Mouse (Mus musculus): Measurements from ENCODE around the gene Ptprd.

Ptprd gene

GRCm38 (mm10) chr4:76652971-76653370 lies 1558.8 kb downstream of the Ptprd start:
- no peak for DNase-seq (ENCODE audit: low spot score in 2 of 2)

- no peak for DNase-seq (ENCODE audit: low spot score in 2 of 2)
These were observed 1590.0 kb downstream of the Ptprd start for GRCm38 (mm10) chr4:76621740-76622139.

- no peak for DNase-seq (ENCODE audit: low spot score in 2 of 2)
These were observed 1595.1 kb downstream of the Ptprd start for GRCm38 (mm10) chr4:76616614-76617013.

GRCm38 (mm10) chr4:76608246-76608645 lies 1603.5 kb downstream of the Ptprd start:
- no peak for DNase-seq (ENCODE audit: low spot score in 2 of 2)

GRCm38 (mm10) chr4:76606808-76607207 lies 1605.0 kb downstream of the Ptprd start:
- no peak for DNase-seq (ENCODE audit: low spot score in 2 of 2)

GRCm38 (mm10) chr4:76590722-76591121 lies 1621.0 kb downstream of the Ptprd start:
- no peak for DNase-seq (ENCODE audit: low spot score in 2 of 2)

GRCm38 (mm10) chr4:76583025-76583424 lies 1628.7 kb downstream of the Ptprd start:
- DNase-seq (ENCODE audit: low spot score in 2 of 2) = no peak

GRCm38 (mm10) chr4:76566006-76566405 lies 1645.8 kb downstream of the Ptprd start:
- no peak for DNase-seq (ENCODE audit: low spot score in 2 of 2)

- DNase-seq (ENCODE audit: low spot score in 2 of 2) = no peak
These were observed 1670.0 kb downstream of the Ptprd start for GRCm38 (mm10) chr4:76541769-76542168.

GRCm38 (mm10) chr4:76532926-76533325 lies 1678.8 kb downstream of the Ptprd start:
- DNase-seq (ENCODE audit: low spot score in 2 of 2) = no peak

- no peak for DNase-seq (ENCODE audit: low spot score in 2 of 2)
These were observed 1686.5 kb downstream of the Ptprd start for GRCm38 (mm10) chr4:76525281-76525680.

- DNase-seq (ENCODE audit: low spot score in 2 of 2) = no peak
These were observed 1708.5 kb downstream of the Ptprd start for GRCm38 (mm10) chr4:76503279-76503601.

GRCm38 (mm10) chr4:76502575-76503278 lies 1709.0 kb downstream of the Ptprd start:
- no peak for DNase-seq (ENCODE audit: low spot score in 2 of 2)

- no peak for DNase-seq (ENCODE audit: low spot score in 2 of 2)
These were observed 1725.9 kb downstream of the Ptprd start for GRCm38 (mm10) chr4:76485848-76486247.

GRCm38 (mm10) chr4:76468366-76469100 lies 1743.2 kb downstream of the Ptprd start:
- no peak for DNase-seq (ENCODE audit: low spot score in 2 of 2)

GRCm38 (mm10) chr4:76464682-76465081 lies 1747.1 kb downstream of the Ptprd start:
- DNase-seq (ENCODE audit: low spot score in 2 of 2) = no peak

- no peak for DNase-seq (ENCODE audit: low spot score in 2 of 2)
These were observed 1750.4 kb downstream of the Ptprd start for GRCm38 (mm10) chr4:76461336-76461735.

- no peak for DNase-seq (ENCODE audit: low spot score in 2 of 2)
These were observed 1751.2 kb downstream of the Ptprd start for GRCm38 (mm10) chr4:76460556-76460955.

- DNase-seq (ENCODE audit: low spot score in 2 of 2) = no peak
These were observed 1752.1 kb downstream of the Ptprd start for GRCm38 (mm10) chr4:76459621-76460020.

GRCm38 (mm10) chr4:76452286-76452685 lies 1759.5 kb downstream of the Ptprd start:
- no peak for DNase-seq (ENCODE audit: low spot score in 2 of 2)

- no peak for DNase-seq (ENCODE audit: low spot score in 2 of 2)
These were observed 1760.7 kb downstream of the Ptprd start for GRCm38 (mm10) chr4:76451019-76451552.

GRCm38 (mm10) chr4:76450351-76451018 lies 1761.3 kb downstream of the Ptprd start:
- no peak for DNase-seq (ENCODE audit: low spot score in 2 of 2)
